Mouse (Mus musculus) thymus, adult 2 months (tissue): ENCODE measurements at regions not wholly inside any gene's neighbourhood (a gene's known extent, or its start where the extent isn't known, plus 50 kb on each side); places are given as distances from the start of the nearest gene placed in this dataset.

Experiments
- DNase-seq: peaks from one replicate; pipeline ENCODE4 v3.0.0; 2021
- H3K27ac ChIP-seq: fragments of 200-500 bp; 2 replicates; pipeline ENCODE4 v1.5.1; 2012; ENCODE audit warnings: low read length, control low read depth; ENCODE audit not compliant: control insufficient read depth, insufficient read depth
- H3K27me3 ChIP-seq: fragments of 200-500 bp; 2 replicates; pipeline ENCODE4 v1.6.1; 2012; ENCODE audit warnings: mild to moderate bottlenecking, low read length, moderate library complexity, mixed read lengths; ENCODE audit not compliant: control insufficient read depth, insufficient read depth
- H3K36me3 ChIP-seq: fragments of 200-500 bp; 2 replicates; pipeline ENCODE4 v1.6.1; 2012; ENCODE audit warnings: mild to moderate bottlenecking, low read length, moderate library complexity; ENCODE audit not compliant: control insufficient read depth, insufficient read depth
- H3K4me1 ChIP-seq: fragments of 200-500 bp; replicated peaks from 2 replicates; pipeline ENCODE4 v1.6.1; 2012; ENCODE audit warnings: low read length; ENCODE audit not compliant: control insufficient read depth, insufficient read depth
- H3K4me3 ChIP-seq: fragments of 200-500 bp; 2 replicates; pipeline ENCODE4 v1.5.1; 2012; ENCODE audit warnings: mild to moderate bottlenecking, low read length, control low read depth, moderate library complexity; ENCODE audit not compliant: control insufficient read depth, insufficient read depth
- CTCF ChIP-seq: fragments of 200-500 bp; IDR thresholded peaks from 2 replicates; pipeline ENCODE4 v1.5.1; 2012; ENCODE audit warnings: mild to moderate bottlenecking, control low read depth, low read length, moderate library complexity, borderline replicate concordance; ENCODE audit not compliant: control insufficient read depth, poor library complexity, insufficient read depth; ENCODE audit errors: extremely low read depth
- POLR2A ChIP-seq: fragments of 200-500 bp; IDR thresholded peaks from 2 replicates; pipeline ENCODE4 v1.6.1; 2012; ENCODE audit warnings: mild to moderate bottlenecking, low read length, control low read depth, moderate library complexity; ENCODE audit not compliant: control insufficient read depth, poor library complexity, insufficient read depth; ENCODE audit errors: extremely low read depth
- WGBS: fragments of 180-500 bp; shearing (Covaris S2); methylation state at CpG from one replicate; pipeline ENCODE4 v1.1.7; 2018; 5-methylcytosine and 5-hydroxymethylcytosine counted together

- H3K4me3 ChIP-seq = no peak overlapping the region
- H3K27ac ChIP-seq = no peak overlapping the region
- TF ChIP-seq POLR2A (no peak), CTCF (no peak)
- 94% methylated on average over 6 of the region's 6 CpGs for WGBS
- no peaks in the 10 kb centered on the region for H3K36me3 ChIP-seq
- H3K4me1 ChIP-seq = no peaks in the 10 kb centered on the region
- no peaks in the 10 kb centered on the region for H3K27me3 ChIP-seq
- no peak for DNase-seq
Measured at GRCm38 (mm10) chr6:99967465-99967864, 241.3 kb upstream of the Prok2 start.

GRCm38 (mm10) chr6:99964540-99964939, 238.3 kb upstream of the Prok2 start:
- TF ChIP-seq POLR2A (no peak), CTCF (no peak)
- Histone ChIP-seq H3K27me3 (no peaks in the 10 kb centered on the region), H3K27ac (no peak overlapping the region), H3K4me3 (no peak overlapping the region), H3K36me3 (no peaks in the 10 kb centered on the region), H3K4me1 (0 out of 2 replicates have a peak, but pooled peaks cover 6% of the 10 kb centered on the region)
- WGBS = 82% methylated on average over 3 of the region's 3 CpGs
- DNase-seq = no peak

- no peak overlapping the region for H3K27ac ChIP-seq
- no peaks in the 10 kb centered on the region for H3K27me3 ChIP-seq
- TF ChIP-seq POLR2A (no peak), CTCF (no peak)
- H3K4me3 ChIP-seq = no peak overlapping the region
- WGBS = 92% methylated on average over 4 of the region's 4 CpGs
- no peaks in the 10 kb centered on the region for H3K36me3 ChIP-seq
- peaks cover 9% of the 10 kb centered on the region; the same call in 1 of the 2 replicates for H3K4me1 ChIP-seq
- no peak for DNase-seq
Measured at GRCm38 (mm10) chr6:99964007-99964406, 237.8 kb upstream of the Prok2 start.

- 39% methylated on average over 4 of the region's 4 CpGs for WGBS
- no peak overlapping the region for H3K4me3 ChIP-seq
- H3K4me1 ChIP-seq = peaks cover 41% of the 10 kb centered on the region
- no peak overlapping the region for H3K27ac ChIP-seq
- H3K27me3 ChIP-seq = no peaks in the 10 kb centered on the region
- H3K36me3 ChIP-seq = no peaks in the 10 kb centered on the region
- no peak for DNase-seq
- no peak for TF ChIP-seq POLR2A
- TF ChIP-seq CTCF = no peak
Measured at GRCm38 (mm10) chr6:99959371-99959770, 233.2 kb upstream of the Prok2 start.

GRCm38 (mm10) chr6:99954832-99955830, 228.9 kb upstream of the Prok2 start:
- peak; percentile 41 for DNase-seq
- WGBS = 71% methylated on average over 22 of the region's 22 CpGs
- Histone ChIP-seq H3K4me1 (peaks cover 43% of the 10 kb centered on the region), H3K36me3 (no peaks in the 10 kb centered on the region), H3K27me3 (no peaks in the 10 kb centered on the region), H3K27ac (peak overlapping the region; percentile 39; the same call in 1 of the 2 replicates), H3K4me3 (no peak overlapping the region)
- TF ChIP-seq POLR2A (no peak), CTCF (no peak)

- Histone ChIP-seq H3K36me3 (no peaks in the 10 kb centered on the region), H3K4me1 (peaks cover 37% of the 10 kb centered on the region), H3K27ac (no peak overlapping the region), H3K4me3 (no peak overlapping the region), H3K27me3 (no peaks in the 10 kb centered on the region)
- no peak for TF ChIP-seq POLR2A
- no peak for TF ChIP-seq CTCF
- WGBS = 94% methylated on average over 11 of the region's 11 CpGs
- DNase-seq = no peak
Measured at GRCm38 (mm10) chr6:99953980-99954776, 228.0 kb upstream of the Prok2 start.
